Mouse (Mus musculus): ENCODE data around the gene Gm11634.
"Not testable (repeated sequence)": the region's sequence is repeated elsewhere in the genome, so short reads cannot be mapped to it uniquely, and the experiment has no call there.

The Gm11634 gene

DNA sequence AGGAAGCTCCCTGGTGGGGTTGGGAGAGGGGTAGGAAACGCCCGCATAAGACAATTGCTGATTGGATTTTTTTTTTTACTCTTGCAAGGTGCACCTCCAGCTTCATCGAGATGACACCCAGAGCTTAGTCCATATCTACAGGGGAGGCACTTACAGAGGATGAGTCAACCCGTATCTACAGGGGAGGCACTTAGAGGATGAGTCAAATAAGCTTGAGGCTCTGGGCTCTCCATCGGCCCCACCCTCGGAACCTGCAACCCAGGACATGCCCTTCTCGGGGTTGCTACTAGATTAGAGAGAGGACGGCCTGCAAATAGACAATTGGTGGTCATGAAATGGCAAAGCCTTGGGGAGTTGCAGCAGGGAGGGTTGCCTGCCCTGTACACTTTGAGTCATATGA, 17.0 kb upstream of the Gm11634 start:
- no peak for DNase-seq

DNA sequence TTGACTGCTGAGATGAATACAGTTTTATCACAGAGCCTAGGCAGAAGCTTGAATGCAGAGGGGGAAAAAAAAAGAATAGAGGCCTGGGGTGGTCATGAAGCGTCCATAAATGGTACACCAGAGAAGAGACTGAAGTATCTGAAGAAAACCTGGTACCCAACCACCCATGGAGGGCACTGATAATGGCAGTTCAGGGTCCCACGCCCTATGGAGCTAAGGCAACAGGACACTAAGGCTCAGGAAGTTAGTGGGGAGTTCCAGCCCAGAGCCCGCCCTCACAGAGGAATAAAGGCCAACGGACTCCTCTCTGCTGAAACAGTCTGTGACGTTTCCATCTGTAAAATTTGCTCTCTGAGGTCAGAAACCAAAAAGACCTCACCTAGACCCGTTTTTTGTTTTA, 16.3 kb upstream of the Gm11634 start:
- no peak for DNase-seq

DNA sequence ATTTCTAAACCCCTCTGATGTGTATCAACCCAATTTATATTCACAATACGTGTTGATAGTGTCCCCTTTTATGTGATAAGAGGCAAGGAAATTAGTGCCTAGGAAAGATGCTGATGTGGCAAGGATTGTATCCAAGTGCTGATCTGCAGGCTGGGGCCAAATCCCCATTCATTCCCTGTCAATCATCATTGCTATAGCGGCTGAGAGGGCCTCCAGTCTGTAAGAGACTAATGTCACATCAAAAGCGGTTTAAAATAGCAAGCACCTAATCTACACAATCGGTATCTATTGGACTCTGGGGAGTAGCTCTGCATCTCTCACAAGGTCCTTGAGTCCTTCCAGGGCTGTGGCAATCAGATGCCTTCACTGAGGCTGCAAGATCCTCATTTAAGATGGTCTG, 15.1 kb upstream of the Gm11634 start:
- no peak for DNase-seq

DNA sequence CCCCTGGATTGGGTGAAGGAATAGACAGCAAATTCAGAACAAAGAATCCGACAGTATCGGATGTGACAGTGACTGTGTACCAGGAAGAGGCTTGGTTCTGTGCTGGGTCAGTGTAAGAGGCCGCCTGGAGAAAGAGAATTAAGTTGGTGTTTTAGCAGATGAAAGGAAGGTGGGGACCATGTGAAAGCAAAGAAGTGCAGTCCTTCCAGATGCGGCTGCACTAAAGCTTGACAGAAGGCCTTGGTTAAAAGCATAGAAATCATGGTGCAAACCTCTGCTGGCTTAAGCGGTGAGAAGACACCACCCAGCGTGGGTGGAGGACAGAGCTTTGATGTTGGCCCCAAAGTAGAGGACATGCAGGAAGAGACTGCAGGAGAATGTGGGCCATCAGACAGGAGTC, 14.5 kb upstream of the Gm11634 start:
- DNase-seq = no peak

DNA sequence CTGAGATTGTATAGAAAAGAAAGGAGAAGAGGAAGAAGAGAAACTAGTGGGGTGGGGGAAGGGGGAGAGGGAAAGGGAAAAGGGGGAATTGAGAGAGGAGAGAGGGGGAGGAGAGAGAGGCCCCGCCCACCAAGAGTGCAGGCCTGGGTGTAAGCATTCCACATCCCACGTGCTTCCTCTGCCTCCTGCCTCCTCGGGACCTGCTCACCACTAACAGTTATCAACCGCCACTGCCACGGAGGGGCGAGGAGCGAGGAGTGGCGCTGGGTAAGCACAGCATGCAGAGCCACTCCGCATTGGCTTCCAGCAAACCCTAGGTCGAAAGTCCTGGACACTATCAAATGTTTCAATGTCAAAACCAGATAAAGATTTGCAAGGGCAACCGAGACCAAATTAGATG, 11.4 kb upstream of the Gm11634 start:
- no peak for DNase-seq

DNA sequence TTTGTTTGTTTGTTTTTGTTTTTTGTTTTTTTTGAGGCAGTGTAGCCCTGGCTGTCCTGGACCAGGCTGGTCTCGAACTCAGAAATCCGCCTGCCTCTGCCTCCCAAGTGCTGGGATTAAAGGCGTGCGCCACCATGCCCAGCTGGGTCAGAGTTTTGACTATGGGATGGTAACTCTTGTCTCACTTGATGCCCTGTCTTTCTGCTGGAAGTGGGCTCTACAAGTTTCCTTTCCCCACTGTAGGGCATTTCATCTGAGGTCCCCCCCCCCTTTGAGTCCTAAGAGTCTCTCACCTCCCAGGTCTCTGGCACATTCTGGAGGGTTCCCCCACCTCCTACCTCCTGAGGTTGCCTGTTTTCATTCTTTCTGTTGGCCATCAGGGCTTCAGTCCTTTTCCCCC, 8.1 kb upstream of the Gm11634 start:
- not testable (repeated sequence) for DNase-seq

DNA sequence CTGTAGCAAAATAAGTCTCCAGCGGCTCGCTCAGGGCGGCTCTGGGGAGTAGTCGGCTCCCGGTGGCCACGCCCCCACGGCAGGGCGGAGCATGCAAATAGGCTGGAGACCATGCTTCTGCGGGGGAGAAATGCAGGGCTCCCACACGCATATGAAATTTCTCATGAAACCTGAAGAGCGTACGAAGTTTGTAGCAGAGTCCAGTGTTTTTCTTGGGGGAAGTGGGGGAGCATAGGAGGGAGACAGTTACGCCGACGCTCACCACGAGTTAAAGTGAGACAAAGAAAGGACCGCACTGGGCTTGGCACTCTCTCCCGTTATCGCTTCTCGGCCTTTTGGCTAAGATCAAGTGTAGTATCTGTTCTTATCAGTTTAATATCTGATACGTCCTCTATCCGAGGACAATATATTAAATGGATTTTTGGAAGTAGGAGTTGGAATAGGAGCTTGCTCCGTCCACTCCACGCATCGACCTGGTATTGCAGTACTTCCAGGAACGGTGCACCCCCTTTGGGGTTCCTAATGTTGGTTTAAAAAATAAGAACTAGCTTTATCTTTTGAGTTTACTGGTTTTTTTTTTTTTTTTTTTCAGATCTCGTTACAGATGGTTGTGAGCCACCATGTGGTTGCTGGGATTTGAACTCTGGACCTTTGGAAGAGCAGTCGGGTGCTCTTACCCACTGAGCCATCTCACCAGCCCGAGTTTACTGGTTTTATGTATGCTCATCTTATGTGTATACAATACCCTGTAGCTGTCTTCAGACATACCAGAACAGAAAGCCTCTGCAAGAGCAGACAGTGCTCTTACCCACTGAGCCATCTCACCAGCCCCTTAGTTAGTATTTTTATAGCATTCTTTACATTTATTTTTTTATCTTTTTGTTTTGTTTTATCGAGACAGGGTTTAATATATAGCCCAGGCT, 5.7 kb upstream of the Gm11634 start:
- peak; percentile 58 to 69 for DNase-seq

- no peak for DNase-seq
Observed at GRCm38 (mm10) chr11:101604116-101604515, 5.1 kb upstream of the Gm11634 start.

GRCm38 (mm10) chr11:101602491-101602890, 3.4 kb upstream of the Gm11634 start:
- no peak for DNase-seq

DNA sequence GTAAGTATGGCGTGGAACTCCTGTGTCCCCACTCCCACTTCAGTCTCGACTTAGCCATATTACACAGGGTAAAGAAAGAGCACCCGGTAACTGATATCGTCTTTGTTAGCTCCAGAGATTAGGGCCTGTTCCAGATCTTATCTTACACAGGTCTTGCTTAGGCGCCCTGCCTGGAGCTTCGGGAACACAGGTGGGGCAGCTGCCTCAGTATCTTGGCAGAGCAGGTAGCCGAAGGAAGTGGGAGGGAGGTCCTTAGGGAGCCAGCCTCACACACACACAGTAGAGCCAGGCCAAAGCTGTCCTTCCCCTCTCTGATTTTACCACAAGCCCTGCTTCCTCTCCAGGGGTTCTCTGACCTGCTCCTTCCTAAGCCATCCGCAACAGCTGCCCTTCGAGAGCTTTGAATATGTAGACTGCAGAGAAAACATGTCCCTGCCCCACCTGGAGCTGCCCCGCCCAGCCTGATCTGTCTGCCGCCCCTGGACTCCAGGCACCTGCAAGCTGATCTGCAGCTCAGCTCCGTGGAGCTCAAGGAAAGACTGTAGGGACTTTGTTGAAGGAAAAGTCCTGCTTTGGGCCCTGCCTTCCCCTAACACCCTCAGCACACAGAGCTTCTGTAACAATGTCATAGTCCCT, 8.9 kb downstream of the Gm11634 start:
- DNase-seq = no peak

DNA sequence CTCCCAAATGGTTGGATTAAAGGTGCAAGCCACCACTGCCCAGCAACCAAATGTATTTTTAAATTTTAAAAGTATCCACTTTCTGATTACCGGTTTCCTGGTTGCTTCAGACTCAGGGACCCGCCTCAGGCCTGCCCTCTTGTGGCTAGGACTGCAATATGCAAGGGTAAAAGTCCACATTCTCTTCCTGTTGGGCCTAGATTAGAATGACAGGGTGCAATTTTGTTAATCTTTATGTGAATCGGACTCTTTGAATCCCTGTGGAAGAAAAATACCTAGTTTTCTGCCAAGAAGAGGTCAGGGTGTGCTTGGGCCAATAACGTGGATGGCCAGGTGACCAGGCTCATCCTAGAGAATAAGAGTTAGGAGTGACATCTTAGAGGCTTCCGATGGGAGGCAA, 9.6 kb downstream of the Gm11634 start:
- no peak for DNase-seq

GRCm38 (mm10) chr11:101588868-101589267, 10.2 kb downstream of the Gm11634 start:
- no peak for DNase-seq

GRCm38 (mm10) chr11:101587676-101588075, 11.4 kb downstream of the Gm11634 start:
- DNase-seq = no peak

DNA sequence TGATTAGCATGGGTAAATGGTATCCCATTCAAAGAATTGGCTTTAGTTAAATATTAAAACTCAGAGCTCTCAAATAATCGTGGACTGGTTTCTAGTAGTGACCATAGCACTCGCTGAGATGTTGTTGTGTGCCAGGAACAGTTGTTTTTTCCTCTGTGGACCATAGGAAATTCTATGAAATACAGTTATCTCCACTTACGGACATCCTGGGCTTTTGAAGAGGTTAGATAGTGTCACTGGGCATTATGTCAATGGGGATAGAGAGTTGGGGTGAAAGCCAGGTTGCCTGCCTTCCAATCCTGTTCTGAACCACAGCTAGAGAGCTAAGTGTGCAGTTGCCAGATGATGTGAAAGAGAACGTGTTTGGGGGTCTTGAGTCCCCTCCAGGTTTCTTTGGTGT, 13.3 kb downstream of the Gm11634 start:
- DNase-seq = no peak

- not testable (repeated sequence) for DNase-seq
Observed at GRCm38 (mm10) chr11:101585031-101585430, 14.0 kb downstream of the Gm11634 start.

DNA sequence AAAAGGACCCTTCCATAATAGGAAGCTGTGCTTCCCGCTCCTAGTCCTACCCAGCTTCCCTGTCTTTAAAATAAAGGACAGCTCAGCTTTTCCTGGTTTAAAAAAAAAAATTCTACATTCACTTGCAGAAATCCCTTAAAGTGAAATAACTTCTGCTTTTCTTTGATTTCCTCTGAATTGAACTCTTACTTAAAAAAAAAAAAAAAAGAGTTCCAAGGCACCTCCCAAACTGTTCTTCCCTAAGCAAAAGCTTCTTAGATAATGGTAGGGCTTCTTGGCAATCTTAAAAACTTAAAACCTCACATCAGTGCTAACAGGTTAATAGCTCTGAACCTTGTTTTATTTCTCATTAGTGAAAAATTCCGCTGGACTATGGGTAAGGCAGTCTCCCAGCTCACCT, 15.9 kb downstream of the Gm11634 start:
- no peak for DNase-seq

DNA sequence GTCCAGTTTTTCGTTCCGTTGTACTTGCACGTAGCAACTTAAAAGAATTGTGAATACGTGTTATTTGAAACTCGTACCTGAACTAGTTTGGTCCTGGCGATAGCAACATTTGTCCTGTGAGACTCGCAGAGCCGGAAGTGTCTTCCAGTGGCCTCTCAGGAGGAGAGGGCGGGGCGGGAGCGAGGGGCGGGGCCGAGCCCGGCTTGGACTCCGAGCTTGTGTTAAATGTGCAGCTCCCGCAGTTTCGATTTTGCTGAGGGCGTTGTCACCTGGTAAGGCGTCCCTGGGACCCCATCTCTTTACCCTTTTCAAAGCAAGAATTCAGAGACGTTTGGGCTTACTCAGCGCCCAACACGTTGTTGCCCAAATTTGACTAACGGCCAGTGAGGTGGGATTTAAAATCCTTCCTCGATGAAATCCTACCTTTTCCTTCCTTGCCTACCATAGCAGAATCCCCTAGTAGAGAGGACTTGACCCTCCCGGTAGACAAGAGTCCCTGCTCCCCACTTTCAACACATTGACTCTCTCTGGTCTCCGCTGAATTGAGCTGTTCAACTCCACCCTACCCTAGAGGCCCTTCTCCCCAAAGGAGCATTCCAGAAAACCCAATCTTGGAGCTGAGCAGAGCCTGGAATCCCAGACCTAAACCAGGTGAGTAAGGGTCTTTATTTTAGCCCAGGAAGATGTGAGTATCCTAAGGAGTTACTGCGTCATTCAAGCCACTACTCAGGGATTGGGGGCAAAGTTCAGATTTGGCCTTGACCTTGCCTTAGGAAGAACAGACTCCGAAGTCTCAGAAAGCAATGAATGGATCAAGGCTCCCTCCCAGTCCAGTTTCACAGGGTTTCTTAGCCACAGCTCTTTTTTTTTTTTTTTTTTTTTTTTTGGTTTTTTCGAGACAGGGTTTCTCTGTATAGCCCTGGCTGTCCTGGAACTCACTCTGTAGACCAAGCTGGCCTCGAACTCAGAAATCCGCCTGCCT, 16.7 kb downstream of the Gm11634 start, which contains the start of gene Tmem106a:
Gene Tmem106a, plus strand, starts transcription at position 189 of the 982 bp plus-strand sequence.
- DNase-seq = peak; percentile 39 to 48

DNA sequence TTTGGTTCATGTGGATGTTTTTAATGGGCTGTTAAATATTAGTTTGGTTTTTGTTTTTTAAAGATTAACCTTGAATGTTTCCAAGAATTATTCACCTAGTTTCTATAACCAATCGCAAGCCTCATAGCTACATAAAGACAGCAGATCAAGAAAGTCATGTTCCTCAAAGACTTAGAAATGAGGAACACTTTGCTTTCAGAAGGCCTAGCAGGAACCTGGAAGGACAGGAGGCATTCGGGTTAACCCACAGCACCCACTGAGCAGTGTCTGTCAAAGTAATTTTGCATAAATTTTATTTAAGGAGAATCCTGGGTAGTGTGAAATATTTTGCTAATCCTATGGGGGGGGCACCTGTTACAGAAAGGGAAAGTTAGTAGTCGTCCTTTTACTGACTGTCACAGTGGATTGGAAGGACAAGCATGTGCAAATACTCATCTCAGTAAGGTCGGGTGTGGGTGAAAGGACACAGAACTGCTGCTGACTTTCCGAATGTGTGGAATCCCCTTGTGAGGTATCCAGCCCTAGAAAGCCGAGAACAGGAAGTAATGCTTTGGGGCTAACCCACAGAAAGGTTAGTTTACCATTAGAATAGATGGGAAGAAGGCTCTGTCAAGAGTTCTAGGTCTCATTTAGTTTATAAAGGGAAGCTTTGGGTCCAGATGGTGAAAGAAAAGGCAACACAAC, 17.8 kb downstream of the Gm11634 start:
- DNase-seq = no peak

DNA sequence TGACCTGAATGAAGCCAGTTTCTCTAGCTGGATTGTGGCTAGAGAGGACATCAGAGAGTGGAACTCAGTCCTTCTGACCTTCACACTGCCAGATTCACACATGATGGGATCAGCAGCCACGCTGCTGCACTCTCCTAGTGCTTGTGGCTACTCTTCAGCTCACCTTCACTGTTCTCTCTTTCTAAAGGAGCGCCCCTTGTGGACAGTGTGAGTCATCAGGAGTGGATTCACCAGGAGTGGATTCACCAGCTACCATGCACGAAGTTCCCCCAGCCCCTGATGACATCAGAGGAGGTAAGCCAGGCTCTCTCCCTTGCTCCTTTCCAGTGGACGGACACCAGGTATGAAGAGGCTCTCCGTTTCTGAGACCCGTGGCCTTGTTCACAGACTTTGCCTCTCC, 22.9 kb downstream of the Gm11634 start:
- no peak for DNase-seq

DNA sequence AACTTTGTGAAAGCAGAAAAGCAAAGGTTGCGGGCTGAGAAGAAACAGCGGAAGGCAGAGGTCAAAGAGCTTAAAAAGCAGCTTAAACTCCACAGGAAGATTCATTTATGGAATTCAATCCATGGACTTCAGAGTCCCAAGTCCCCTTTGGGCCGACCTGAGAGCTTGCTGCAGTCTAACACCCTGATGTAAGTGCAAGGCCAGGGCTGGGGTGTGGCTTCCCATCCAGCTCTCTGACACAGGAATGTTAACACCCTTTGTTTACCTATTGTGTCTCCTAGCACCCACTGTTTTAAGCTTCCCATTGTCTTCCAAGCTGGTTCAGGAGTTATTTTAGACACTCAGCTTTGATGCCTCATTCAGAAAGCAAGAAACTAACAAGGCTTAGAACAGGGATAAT, 30.6 kb downstream of the Gm11634 start:
- DNase-seq = no peak

DNA sequence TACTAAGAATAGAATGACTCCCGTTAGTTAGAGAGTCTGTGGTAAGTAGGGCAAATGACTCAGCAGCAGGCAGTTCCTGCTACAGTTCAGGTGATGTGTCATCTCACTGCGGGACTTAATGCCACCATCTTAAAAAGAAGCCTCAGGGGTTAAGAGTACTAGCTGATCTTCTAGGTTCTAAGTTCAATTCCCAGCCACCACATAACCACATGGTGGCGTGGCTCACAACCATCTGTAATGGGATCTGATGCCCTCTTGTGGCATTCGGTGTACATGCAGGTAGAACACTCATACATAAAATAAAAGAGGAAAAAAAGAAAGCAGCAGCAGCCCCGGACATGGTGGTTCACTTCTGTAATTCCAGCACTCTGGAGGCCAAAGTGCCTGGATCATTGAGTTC, 36.7 kb downstream of the Gm11634 start:
- DNase-seq = peak; percentile 13 to 37

DNA sequence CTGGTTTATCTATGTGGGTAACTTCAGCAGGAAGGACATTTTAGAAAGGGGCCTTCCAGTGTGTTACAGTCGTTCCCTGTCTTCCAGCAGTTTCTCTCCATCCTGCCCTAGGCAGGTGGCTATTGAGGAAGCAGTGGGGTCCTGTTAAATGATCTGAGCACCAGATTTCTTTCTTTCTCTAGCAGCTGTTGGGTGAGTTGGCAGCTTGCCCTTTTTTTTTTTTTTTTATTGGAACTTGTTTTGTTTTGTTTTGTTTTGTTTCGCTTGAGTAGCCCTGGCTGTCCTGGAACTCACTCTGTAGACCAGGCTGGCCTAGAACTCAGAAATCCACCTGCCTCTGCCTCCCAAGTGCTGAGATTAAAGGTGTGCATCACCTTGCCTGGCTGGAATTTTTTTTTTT, 42.1 kb downstream of the Gm11634 start:
- no peak for DNase-seq
